Mouse (Mus musculus) intestine, embryonic 14.5 days (tissue): ENCODE data around the gene Slc44a1. TPM values are rescaled to one million over a fixed set of nuclear protein-coding genes. Genes with fewer than 3 reads are reported as not detected.
A peak's percentile ranks its signal among the peaks of the same experiment; 100 is the strongest.

Experiments used
- ATAC-seq: fragments of 200-750 bp; cut with Nextera tagmentation; replicated peaks from 2 replicates; pipeline ENCODE4 v1.8.0; 2017; ENCODE audit warnings: low read depth, moderate number of reproducible peaks, moderate TSS enrichment, moderate library complexity; ENCODE audit not compliant: low FRiP score, low TSS enrichment
- DNase-seq: peaks from one replicate; pipeline ENCODE4 v3.0.0-alpha.2; 2018; ENCODE audit warnings: low spot score
- H3K27ac ChIP-seq: fragments of 300-500 bp; sonication (generic); 2 replicates; pipeline ENCODE4 v1.5.1; 2014; ENCODE audit warnings: low read depth, mild to moderate bottlenecking, control low read depth
- H3K27me3 ChIP-seq: fragments of 300-500 bp; sonication (generic); replicated peaks from 2 replicates; pipeline ENCODE4 v1.6.1; 2014; ENCODE audit warnings: low read length, control low read depth; ENCODE audit not compliant: control insufficient read depth, insufficient read depth
- H3K36me3 ChIP-seq: fragments of 300-500 bp; sonication (generic); 2 replicates; pipeline ENCODE4 v1.6.1; 2014; ENCODE audit warnings: low read length, control low read depth; ENCODE audit not compliant: control insufficient read depth, insufficient read depth
- H3K4me1 ChIP-seq: fragments of 300-500 bp; sonication (generic); replicated peaks from 2 replicates; pipeline ENCODE4 v1.6.1; 2014; ENCODE audit warnings: low read length, control low read depth, mixed read lengths; ENCODE audit not compliant: control insufficient read depth, insufficient read depth
- H3K4me2 ChIP-seq: fragments of 300-500 bp; sonication (generic); 2 replicates; pipeline ENCODE4 v1.6.1; 2014; ENCODE audit warnings: low read length
- H3K4me3 ChIP-seq: fragments of 300-500 bp; sonication (generic); 2 replicates; pipeline ENCODE4 v1.5.1; 2014; ENCODE audit warnings: low read depth, low read length, control low read depth, mixed read lengths
- H3K9ac ChIP-seq: fragments of 300-500 bp; sonication (generic); 2 replicates; pipeline ENCODE4 v1.6.1; 2014; ENCODE audit warnings: mild to moderate bottlenecking, low read length
- H3K9me3 ChIP-seq: fragments of 300-500 bp; sonication (generic); 2 replicates; pipeline ENCODE4 v1.6.1; 2016; ENCODE audit warnings: low read length, control low read depth; ENCODE audit not compliant: control insufficient read depth
- WGBS: fragments of 180-500 bp; shearing (Covaris S2); extraction: QIAGEN DNeasy Blood & Tissue Kit; methylation state at CpG from one replicate; pipeline ENCODE4 v1.1.7; 2014; 5-methylcytosine and 5-hydroxymethylcytosine counted together
- polyA plus RNA-seq: library from polyadenylated mRNA; unstranded; fragments of >200 nt; fragmentation: Nextera tagmentation; extraction: Ambion mirVana; gene quantifications from 2 replicates; pipeline ENCODE4 v1.2.1, GENCODE M21; 2014

Gene Slc44a1
- polyA plus RNA-seq, 1 experiment from 2014 or later = 75.1 TPM

DNA sequence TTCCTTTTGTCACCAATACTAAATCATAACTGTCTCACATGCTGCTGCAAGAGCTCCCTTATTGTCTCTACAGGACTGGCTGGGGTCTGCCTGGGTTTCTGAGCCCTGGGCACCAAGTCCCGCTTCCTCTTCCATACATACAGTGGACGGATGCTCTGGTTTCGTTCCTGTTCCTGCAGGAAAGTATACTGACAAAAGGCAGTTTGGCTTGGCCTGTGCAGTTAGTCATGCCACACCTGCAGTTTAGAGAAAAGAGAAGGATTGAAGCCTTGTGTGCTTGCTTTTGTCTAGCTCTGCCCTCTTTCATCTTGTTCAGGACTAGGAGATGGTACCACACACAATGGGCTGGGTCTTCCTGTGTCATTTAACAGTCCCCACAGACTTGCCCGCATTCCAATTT lies 149.3 kb downstream of the Slc44a1 start:
- no peak for ATAC-seq
- WGBS = 81% methylated on average over 4 of the region's 4 CpGs

DNA sequence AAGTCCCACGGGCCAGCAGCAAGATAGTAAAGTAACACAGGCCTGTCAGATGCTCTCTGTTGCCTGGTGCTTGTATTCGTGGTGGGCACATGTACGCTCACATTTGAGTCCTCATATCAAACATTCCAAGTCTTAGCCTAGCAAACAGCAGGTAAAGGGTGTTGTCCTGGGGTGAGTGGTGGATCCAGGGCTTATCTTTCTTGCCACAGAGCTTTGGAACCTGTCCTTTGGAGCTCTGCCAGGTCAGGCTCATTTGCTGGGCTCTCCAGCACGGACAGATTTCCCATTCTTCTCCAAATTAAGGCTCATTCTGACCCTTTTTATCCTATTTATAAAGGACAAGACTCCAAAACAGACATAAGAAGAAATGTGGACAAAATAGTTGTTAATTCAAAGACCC lies 149.9 kb downstream of the Slc44a1 start:
- ATAC-seq = no peak
- Histone ChIP-seq H3K9ac (no peak overlapping the region), H3K4me1 (peaks cover 6% of the 10 kb centered on the region), H3K27ac (no peak overlapping the region), H3K36me3 (no peaks in the 10 kb centered on the region), H3K4me3 (no peak overlapping the region), H3K27me3 (no peaks in the 10 kb centered on the region), H3K9me3 (no peaks in the 10 kb centered on the region), H3K4me2 (no peak overlapping the region)
- no peak for DNase-seq
- WGBS = 62% methylated on average over 4 of the region's 4 CpGs

More for the DNA sequence above, 149.3 kb downstream of the Slc44a1 start:
- Histone ChIP-seq H3K4me1 (peaks cover 6% of the 10 kb centered on the region), H3K27ac (no peak overlapping the region), H3K4me2 (no peak overlapping the region), H3K9ac (no peak overlapping the region), H3K4me3 (no peak overlapping the region), H3K36me3 (no peaks in the 10 kb centered on the region), H3K9me3 (no peaks in the 10 kb centered on the region), H3K27me3 (no peaks in the 10 kb centered on the region)
- DNase-seq = no peak

DNA sequence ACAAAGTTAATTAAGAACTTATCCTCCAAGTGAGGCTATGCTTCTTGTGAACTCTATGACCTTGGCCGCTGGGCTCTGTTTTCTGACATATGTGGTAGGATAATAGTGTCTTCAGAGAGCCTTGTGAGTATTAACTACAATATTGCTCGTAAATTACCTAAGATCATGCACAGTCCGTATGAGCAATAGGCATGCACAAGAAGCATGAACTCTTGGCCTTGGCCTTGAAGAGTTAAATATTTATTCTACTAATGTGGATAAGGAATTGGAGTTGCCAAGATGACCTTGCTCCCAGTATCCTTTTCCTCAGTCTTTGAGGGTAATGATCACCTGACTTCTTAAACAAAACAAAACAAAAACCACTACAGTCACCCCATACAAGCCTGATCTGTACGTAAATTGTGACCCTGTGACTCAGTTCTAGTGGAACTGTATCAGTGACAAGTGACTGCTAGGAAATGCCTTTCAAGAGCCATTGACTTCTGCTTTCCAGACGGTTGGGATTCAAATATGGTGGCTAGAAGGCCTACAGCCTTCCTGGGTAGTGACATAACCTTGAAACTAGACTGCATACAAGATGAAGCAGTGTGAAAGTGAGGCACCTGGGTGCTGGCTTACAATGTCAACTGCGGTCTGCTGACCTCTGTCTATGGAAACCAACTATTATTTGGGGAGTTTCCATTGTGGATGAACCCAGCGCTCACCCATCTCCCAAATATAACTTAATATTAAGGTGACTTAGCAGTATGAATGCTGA lies 150.7 kb downstream of the Slc44a1 start:
- no peaks in the 10 kb centered on the region for H3K9me3 ChIP-seq
- 76% methylated on average over 7 of the region's 7 CpGs for WGBS
- H3K9ac ChIP-seq = no peak overlapping the region
- H3K27ac ChIP-seq = no peak overlapping the region
- peaks cover 6% of the 10 kb centered on the region for H3K4me1 ChIP-seq
- H3K27me3 ChIP-seq = no peaks in the 10 kb centered on the region
- no peaks in the 10 kb centered on the region for H3K36me3 ChIP-seq
- ATAC-seq (no peak), DNase-seq (no peak)
- H3K4me2 ChIP-seq = no peak overlapping the region
- H3K4me3 ChIP-seq = no peak overlapping the region

DNA sequence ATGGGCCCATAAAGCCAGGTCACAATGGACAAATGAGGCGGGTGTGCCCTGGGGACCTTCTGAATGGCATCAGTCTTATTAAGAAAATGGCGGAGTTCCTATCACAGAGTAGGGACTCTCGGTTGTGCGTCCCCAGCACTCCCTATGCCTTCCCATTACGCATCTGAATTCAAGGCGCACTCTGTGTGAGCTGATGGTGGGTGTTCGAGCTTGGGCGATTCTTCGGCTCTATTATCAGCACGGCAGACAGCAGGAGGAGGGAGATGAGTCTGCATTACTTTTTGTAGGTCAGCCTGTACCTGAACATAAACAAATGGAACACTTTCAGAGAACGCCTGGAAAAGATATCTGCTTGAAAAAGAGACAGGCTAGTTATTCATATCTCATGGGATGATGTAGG lies 151.3 kb downstream of the Slc44a1 start:
- peaks cover 6% of the 10 kb centered on the region for H3K4me1 ChIP-seq
- H3K9ac ChIP-seq = no peak overlapping the region
- H3K27me3 ChIP-seq = no peaks in the 10 kb centered on the region
- no peak overlapping the region for H3K4me2 ChIP-seq
- no peak overlapping the region for H3K4me3 ChIP-seq
- DNase-seq (no peak), ATAC-seq (no peak)
- H3K36me3 ChIP-seq = no peaks in the 10 kb centered on the region
- H3K27ac ChIP-seq = no peak overlapping the region
- no peaks in the 10 kb centered on the region for H3K9me3 ChIP-seq
- WGBS = 68% methylated on average over 11 of the region's 11 CpGs

- peaks cover 6% of the 10 kb centered on the region for H3K4me1 ChIP-seq
- no peak overlapping the region for H3K27ac ChIP-seq
- DNase-seq = no peak
- no peaks in the 10 kb centered on the region for H3K27me3 ChIP-seq
- H3K4me2 ChIP-seq = no peak overlapping the region
- WGBS = 77% methylated on average over 8 of the region's 8 CpGs
- no peak overlapping the region for H3K4me3 ChIP-seq
- ATAC-seq = no peak
- no peaks in the 10 kb centered on the region for H3K9me3 ChIP-seq
- H3K9ac ChIP-seq = no peak overlapping the region
- no peaks in the 10 kb centered on the region for H3K36me3 ChIP-seq
Measured at GRCm38 (mm10) chr4:53591941-53592340, 151.7 kb downstream of the Slc44a1 start.

GRCm38 (mm10) chr4:53592386-53592785 lies 152.2 kb downstream of the Slc44a1 start:
- ATAC-seq = no peak

GRCm38 (mm10) chr4:53594204-53594603 lies 154.0 kb downstream of the Slc44a1 start:
- Histone ChIP-seq H3K4me3 (no peak overlapping the region), H3K27ac (no peak overlapping the region)
- peak; percentile 64 for DNase-seq

More at GRCm38 (mm10) chr4:53592386-53592785, 152.2 kb downstream of the Slc44a1 start:
- 55% methylated on average over 9 of the region's 9 CpGs for WGBS
- DNase-seq = no peak
- no peak overlapping the region for H3K4me2 ChIP-seq
- no peak overlapping the region for H3K9ac ChIP-seq
- H3K4me1 ChIP-seq = peaks cover 6% of the 10 kb centered on the region
- H3K27ac ChIP-seq = no peak overlapping the region
- H3K4me3 ChIP-seq = no peak overlapping the region
- H3K27me3 ChIP-seq = no peaks in the 10 kb centered on the region
- no peaks in the 10 kb centered on the region for H3K36me3 ChIP-seq
- no peaks in the 10 kb centered on the region for H3K9me3 ChIP-seq

GRCm38 (mm10) chr4:53595246-53596062 lies 155.2 kb downstream of the Slc44a1 start:
- ATAC-seq (peak; percentile 92), DNase-seq (peak; percentile 65)
- no peak overlapping the region for H3K4me3 ChIP-seq
- H3K9me3 ChIP-seq = no peaks in the 10 kb centered on the region
- no peaks in the 10 kb centered on the region for H3K36me3 ChIP-seq
- H3K9ac ChIP-seq = no peak overlapping the region
- H3K4me1 ChIP-seq = peaks cover 4% of the 10 kb centered on the region
- WGBS = 60% methylated on average over 12 of the region's 12 CpGs
- peak overlapping the region; percentile 55 for H3K27ac ChIP-seq
- no peak overlapping the region for H3K4me2 ChIP-seq
- H3K27me3 ChIP-seq = no peaks in the 10 kb centered on the region

More at GRCm38 (mm10) chr4:53594204-53594603, 154.0 kb downstream of the Slc44a1 start:
- no peaks in the 10 kb centered on the region for H3K27me3 ChIP-seq
- H3K4me2 ChIP-seq = no peak overlapping the region
- no peak for ATAC-seq
- H3K9me3 ChIP-seq = no peaks in the 10 kb centered on the region
- no peaks in the 10 kb centered on the region for H3K36me3 ChIP-seq
- H3K9ac ChIP-seq = no peak overlapping the region
- peaks cover 6% of the 10 kb centered on the region for H3K4me1 ChIP-seq
- 33% methylated on average over 4 of the region's 4 CpGs for WGBS
